Mouse (Mus musculus) lung, adult 2 months (tissue): ENCODE data around the gene Prkg1.
"Not testable (repeated sequence)": the region's sequence is repeated elsewhere in the genome, so short reads cannot be mapped to it uniquely, and the experiment has no call there.

Experiments used
- CTCF ChIP-seq: fragments of 200-500 bp; IDR thresholded peaks from 2 replicates; pipeline ENCODE4 v1.5.1; 2011; ENCODE audit warnings: mild to moderate bottlenecking, low read length, control low read depth; ENCODE audit not compliant: insufficient read depth
- POLR2A ChIP-seq: fragments of 200-500 bp; IDR thresholded peaks from 2 replicates; pipeline ENCODE4 v1.6.1; 2011; ENCODE audit warnings: low read depth, mild to moderate bottlenecking, control low read depth, low read length, borderline replicate concordance; ENCODE audit errors: extremely low read depth

DNA sequence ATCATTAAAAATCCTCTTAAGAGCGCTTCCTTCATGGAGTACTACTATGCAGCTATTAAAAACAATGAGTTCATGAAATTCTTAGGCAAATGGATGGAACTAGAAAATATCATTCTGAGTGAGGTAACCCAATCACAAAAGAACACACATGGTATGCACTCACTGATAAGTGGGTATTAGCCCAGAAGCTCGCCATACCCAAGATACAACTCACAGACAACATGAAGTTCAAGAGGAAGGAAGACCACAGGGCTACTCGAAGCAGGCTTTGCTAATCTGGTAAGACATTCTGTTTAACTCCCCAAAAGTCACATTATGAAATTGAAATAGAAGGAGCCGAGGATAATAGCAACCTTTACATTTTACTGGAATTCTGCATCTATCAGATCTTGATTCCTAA, 545.6 kb downstream of the Prkg1 start:
- not testable (repeated sequence) for TF ChIP-seq POLR2A, CTCF
